Mouse (Mus musculus): ENCODE data around the gene Gtf2ird2.

Gtf2ird2 gene

GRCm38 (mm10) chr5:134266404-134266803, 82.6 kb downstream of the Gtf2ird2 start:
- DNase-seq (ENCODE audit: low read depth): peak; percentile 60

DNA sequence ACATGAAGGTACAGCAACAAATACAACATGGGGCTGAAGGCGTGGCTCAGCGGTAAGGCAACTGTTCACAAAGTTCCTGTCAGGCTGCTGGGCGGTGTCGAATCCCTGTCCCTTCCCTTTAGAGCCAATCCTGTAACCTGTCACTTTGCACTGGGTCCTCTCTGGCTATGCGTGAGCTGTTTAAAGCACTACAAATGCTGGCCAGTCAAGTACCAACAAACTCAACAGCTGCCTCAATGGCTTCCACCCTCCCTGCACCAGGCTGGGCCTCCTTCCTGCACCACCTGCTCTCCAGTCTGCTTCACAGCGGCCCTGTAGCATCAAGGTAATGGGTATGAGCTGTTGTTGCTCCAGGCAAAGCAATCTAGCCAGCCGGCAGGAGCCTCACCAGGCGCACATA, 84.9 kb downstream of the Gtf2ird2 start:
- no peak for DNase-seq (ENCODE audit: low read depth)

DNA sequence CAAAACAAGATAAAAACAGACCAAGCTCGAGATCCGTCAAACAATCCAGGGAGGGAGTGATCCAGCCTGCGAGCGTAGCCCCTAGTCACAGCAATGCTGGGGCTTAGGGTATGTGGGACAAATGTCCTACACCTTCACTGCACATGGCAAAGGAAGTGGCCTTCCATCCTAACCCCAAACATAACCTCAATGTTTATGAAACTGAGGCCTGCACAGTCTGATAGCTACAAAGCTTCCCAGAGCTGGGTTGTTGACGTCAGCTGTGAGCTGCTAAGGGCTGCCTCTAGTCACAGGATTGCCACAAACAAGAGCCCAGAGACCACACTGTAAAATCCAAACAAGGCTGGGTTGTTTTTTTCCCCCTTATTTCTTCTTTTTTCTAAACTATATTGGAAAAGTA, 85.9 kb downstream of the Gtf2ird2 start:
- peak; percentile 94 for DNase-seq (ENCODE audit: low read depth)

DNA sequence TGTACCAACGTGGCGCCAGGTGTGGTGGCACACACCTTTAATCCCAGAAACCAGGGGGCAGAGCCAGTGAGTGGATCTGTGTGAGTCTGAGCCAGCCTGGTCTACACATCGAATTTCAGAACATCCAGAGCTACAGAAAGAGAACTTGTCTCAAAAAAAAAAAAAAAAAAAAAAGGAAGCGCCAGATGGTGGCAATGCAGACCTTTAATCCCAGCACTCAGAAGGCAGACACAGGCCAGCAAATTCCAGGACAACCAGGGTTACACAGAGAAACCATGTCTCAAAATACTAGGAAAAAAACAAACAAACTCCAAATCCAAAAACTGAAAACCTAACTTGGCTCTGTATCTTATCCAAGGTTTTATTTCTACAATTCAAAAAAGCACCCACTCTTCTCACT, 86.7 kb downstream of the Gtf2ird2 start:
- DNase-seq (ENCODE audit: low read depth): no peak

DNA sequence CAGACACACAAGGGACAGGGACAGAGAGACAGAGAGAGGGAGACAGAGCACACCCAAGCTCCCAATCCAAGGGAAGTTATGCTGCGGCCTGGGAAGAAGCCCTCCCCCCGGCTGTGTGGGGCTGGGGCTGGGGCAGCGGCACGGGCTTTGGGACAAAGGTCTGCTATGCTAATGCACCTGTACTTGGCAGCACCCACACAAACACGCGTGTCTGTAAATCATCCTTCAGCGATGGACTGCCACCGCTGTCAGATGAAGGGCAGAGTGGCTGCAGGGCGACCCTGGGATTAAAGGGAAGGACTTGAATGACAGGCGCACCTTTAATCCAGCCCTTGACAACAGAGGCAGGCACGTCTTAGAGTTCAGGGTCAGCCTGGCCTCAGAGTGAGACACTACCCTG, 87.6 kb downstream of the Gtf2ird2 start:
- no peak for DNase-seq (ENCODE audit: low read depth)

DNA sequence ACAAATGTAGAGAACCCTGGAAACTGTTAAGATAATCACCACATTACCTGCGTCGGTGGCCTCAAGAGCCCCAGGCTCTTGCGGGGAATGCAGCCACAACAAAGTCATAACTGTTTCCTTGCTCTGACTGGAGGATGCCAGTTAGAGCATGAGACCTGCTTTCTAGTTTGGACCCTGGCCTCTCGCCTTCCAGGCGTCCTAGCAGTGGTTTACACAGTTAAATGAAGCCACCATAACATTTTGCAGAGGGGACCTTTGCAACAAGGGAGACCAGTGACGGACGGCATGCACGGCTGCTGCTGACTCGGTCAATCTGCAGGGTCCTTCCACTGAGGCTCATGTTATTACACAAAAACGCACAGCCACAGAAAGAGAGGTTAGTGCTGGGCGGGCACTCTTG, 88.9 kb downstream of the Gtf2ird2 start:
- DNase-seq (ENCODE audit: low read depth): no peak

- no peak for DNase-seq (ENCODE audit: low read depth)
These were observed 89.9 kb downstream of the Gtf2ird2 start for GRCm38 (mm10) chr5:134273761-134274160.

Data from 416B (cell line).